In genomic region chr14:32638485-32638884, GRCm38 (mm10) we compare ENCODE assay signal across 11 mouse cellular contexts. TPM values are rescaled to one million over a fixed set of nuclear protein-coding genes. Genes with fewer than 3 reads are reported as not detected.
"Had no signal": no experiment of that assay in that cellular context is flagged by ENCODE, and none has a peak within 500 bp of the region (broad histone marks: within the 10 kb centered on the region; RNA-seq: fewer than 3 reads in every experiment).

No protein-coding gene starts in this region.

- DNase-seq: lung, adult 18-20 months; lung, embryonic 14.5 days; lung, postnatal 10 days; lung, postnatal 4 days; right cerebral cortex, postnatal 14 days; thymus, postnatal 14 days; thymus, postnatal 36 days had no signal

- ATAC-seq: midbrain, embryonic 13.5 days; midbrain, embryonic 15.5 days had no signal

RNA-seq across cellular contexts. Expression of gene Prrxl1, which starts 39.3 kb away (rescaled TPM):
- total RNA-seq: monocyte, adult 5-6 weeks; neutrophil, adult 5-6 weeks had no signal

RNA-seq across cellular contexts. Expression of gene 3425401B19Rik, which starts 46.6 kb away (rescaled TPM):
- total RNA-seq: monocyte, adult 5-6 weeks had no signal
